Comparison of ENCODE assay signal across 8 mouse cellular contexts in genomic region chr12:12995061-12995973, GRCm38 (mm10). TPM values are rescaled to one million over a fixed set of nuclear protein-coding genes. Genes with fewer than 3 reads are reported as not detected.
DNase-seq lines count a peak whose midpoint lies in the region; ATAC-seq and TF ChIP-seq lines count a peak whose summit lies in the region.

No protein-coding gene starts in this region.

- H3K27ac ChIP-seq in midbrain, embryonic 10.5 days (replicated peaks) = peak overlapping the region; percentile 64
- no peak overlapping the region for H3K27ac ChIP-seq in midbrain, postnatal 0 days (ENCODE audit: low read depth, low read length)
- H3K27ac ChIP-seq in heart, embryonic 14.5 days (replicated peaks in 1 of 2; ENCODE audit: control insufficient read depth in 1 of 2, insufficient read depth in 1 of 2, low read depth in 2 of 2, low read length in 2 of 2) = no peak overlapping the region
- no peak overlapping the region for H3K27ac ChIP-seq in kidney, embryonic 16.5 days (ENCODE audit: low read length)
- H3K27ac ChIP-seq in lung, embryonic 16.5 days (ENCODE audit: low read length) = no peak overlapping the region

- no peaks in the 10 kb centered on the region for H3K36me3 ChIP-seq in midbrain, embryonic 10.5 days
- no peaks in the 10 kb centered on the region for H3K36me3 ChIP-seq in midbrain, postnatal 0 days (ENCODE audit: insufficient read depth, low read length)
- no peaks in the 10 kb centered on the region for H3K36me3 ChIP-seq in heart, embryonic 14.5 days (ENCODE audit: control insufficient read depth, insufficient read depth, low read length)
- H3K36me3 ChIP-seq in kidney, embryonic 16.5 days (ENCODE audit: insufficient read depth, low read length) = no peaks in the 10 kb centered on the region
- no peaks in the 10 kb centered on the region for H3K36me3 ChIP-seq in lung, embryonic 16.5 days (ENCODE audit: control insufficient read depth, insufficient read depth, low read length)

- peak; percentile 41 for DNase-seq in midbrain, embryonic 10.5 days (ENCODE audit: low spot score)
- DNase-seq in midbrain, postnatal 0 days (ENCODE audit: low spot score) = no peak
- DNase-seq in layer of hippocampus, postnatal 10 days (ENCODE audit: low spot score in 2 of 2) = no peak
- no peak for DNase-seq in layer of hippocampus, postnatal 14 days (ENCODE audit: low spot score in 2 of 2)
- DNase-seq in layer of hippocampus, adult 11-12 months (ENCODE audit: low spot score) = no peak

- H3K9ac ChIP-seq in midbrain, postnatal 0 days (replicated peaks; ENCODE audit: low read length, poor library complexity, severe bottlenecking) = no peak overlapping the region
- H3K9ac ChIP-seq in heart, embryonic 14.5 days (ENCODE audit: low read length) = no peak overlapping the region
- H3K9ac ChIP-seq in kidney, embryonic 16.5 days (replicated peaks; ENCODE audit: low read length) = no peak overlapping the region
- H3K9ac ChIP-seq in lung, embryonic 16.5 days (ENCODE audit: low read length) = no peak overlapping the region

- H3K4me2 ChIP-seq in midbrain, postnatal 0 days (ENCODE audit: low read depth, low read length, poor library complexity, severe bottlenecking) = no peak overlapping the region
- no peak overlapping the region for H3K4me2 ChIP-seq in heart, embryonic 14.5 days (ENCODE audit: low read length)
- H3K4me2 ChIP-seq in kidney, embryonic 16.5 days (replicated peaks; ENCODE audit: low read depth, low read length) = no peak overlapping the region
- H3K4me2 ChIP-seq in lung, embryonic 16.5 days (ENCODE audit: low read depth, low read length) = 0 out of 2 replicates have a peak overlapping the region, but pooled peaks have one; percentile 15

- peaks cover 36% of the 10 kb centered on the region for H3K4me1 ChIP-seq in midbrain, embryonic 10.5 days
- no peaks in the 10 kb centered on the region for H3K4me1 ChIP-seq in midbrain, postnatal 0 days (ENCODE audit: insufficient read depth, low read length)
- H3K4me1 ChIP-seq in heart, embryonic 14.5 days (ENCODE audit: control insufficient read depth in 2 of 2, insufficient read depth in 2 of 2, low read length in 2 of 2) = peaks cover 20 to 31% of the 10 kb centered on the region in 2 experiments
- H3K4me1 ChIP-seq in kidney, embryonic 16.5 days (ENCODE audit: insufficient read depth, low read length) = peaks cover 33% of the 10 kb centered on the region
- H3K4me1 ChIP-seq in lung, embryonic 16.5 days (replicated peaks; ENCODE audit: control insufficient read depth, insufficient read depth, low read length) = peaks cover 15% of the 10 kb centered on the region

- no peak overlapping the region for H3K4me3 ChIP-seq in midbrain, embryonic 10.5 days
- H3K4me3 ChIP-seq in midbrain, postnatal 0 days (ENCODE audit: low read depth, low read length) = no peak overlapping the region
- H3K4me3 ChIP-seq in heart, embryonic 14.5 days (ENCODE audit: control insufficient read depth in 1 of 2, insufficient read depth in 1 of 2, low read depth in 1 of 2, low read length in 2 of 2) = no peak overlapping the region
- H3K4me3 ChIP-seq in kidney, embryonic 16.5 days (ENCODE audit: low read length) = no peak overlapping the region
- H3K4me3 ChIP-seq in lung, embryonic 16.5 days (ENCODE audit: low read length) = no peak overlapping the region

- ATAC-seq in midbrain, postnatal 0 days (ENCODE audit: low FRiP score) = no peak
- peak; percentile 59; the same call in 1 of the 2 replicates for ATAC-seq in heart, embryonic 14.5 days (ENCODE audit: insufficient number of reproducible peaks, insufficient read depth, low FRiP score, low read depth)
- peak; percentile 83 for ATAC-seq in kidney, embryonic 16.5 days (ENCODE audit: low FRiP score, low TSS enrichment)
- peak; percentile 94 for ATAC-seq in lung, embryonic 16.5 days (ENCODE audit: low read depth)

- WGBS in midbrain, embryonic 10.5 days = 65% methylated on average over 21 of the region's 21 CpGs
- WGBS in midbrain, postnatal 0 days = 54% methylated on average over 21 of the region's 21 CpGs
- 32% methylated on average over 21 of the region's 21 CpGs for WGBS in heart, embryonic 14.5 days
- 44% methylated on average over 21 of the region's 21 CpGs for WGBS in kidney, embryonic 16.5 days
- WGBS in lung, embryonic 16.5 days = 28% methylated on average over 21 of the region's 21 CpGs

- H3K27me3 ChIP-seq in midbrain, embryonic 10.5 days (ENCODE audit: low read depth, poor library complexity, severe bottlenecking) = no peaks in the 10 kb centered on the region
- H3K27me3 ChIP-seq in midbrain, postnatal 0 days (ENCODE audit: insufficient read depth, low read length) = no peaks in the 10 kb centered on the region
- H3K27me3 ChIP-seq in heart, embryonic 14.5 days (ENCODE audit: control insufficient read depth, insufficient read depth, low read length) = no peaks in the 10 kb centered on the region
- H3K27me3 ChIP-seq in kidney, embryonic 16.5 days (ENCODE audit: insufficient read depth, low read length) = no peaks in the 10 kb centered on the region
- no peaks in the 10 kb centered on the region for H3K27me3 ChIP-seq in lung, embryonic 16.5 days (ENCODE audit: control insufficient read depth, insufficient read depth, low read depth, low read length)

- H3K9me3 ChIP-seq in midbrain, embryonic 10.5 days (replicated peaks) = no peaks in the 10 kb centered on the region
- no peaks in the 10 kb centered on the region for H3K9me3 ChIP-seq in midbrain, postnatal 0 days (ENCODE audit: low read length)
- H3K9me3 ChIP-seq in heart, embryonic 14.5 days (ENCODE audit: control insufficient read depth, low read length) = no peaks in the 10 kb centered on the region
- no peaks in the 10 kb centered on the region for H3K9me3 ChIP-seq in kidney, embryonic 16.5 days (ENCODE audit: low read length)
- H3K9me3 ChIP-seq in lung, embryonic 16.5 days (ENCODE audit: control insufficient read depth, low read length) = no peaks in the 10 kb centered on the region

- TF ChIP-seq CTCF in midbrain, postnatal 0 days (IDR thresholded peaks at IDR 0.05) = no peak

RNA-seq across cellular contexts. Expression of gene Mycn, which starts 53.6 kb away (rescaled TPM):
- 119 and 141 TPM in 2 replicates for polyA plus RNA-seq in midbrain, embryonic 10.5 days (2016; fragmentation: Nextera tagmentation; extraction: Ambion mirVana)
- 34.9 and 45.1 TPM in 2 replicates for total RNA-seq in midbrain, postnatal 0 days (2014; rRNA removed)
- polyA plus RNA-seq in midbrain, postnatal 0 days (2015; fragmentation: Nextera tagmentation; extraction: Ambion mirVana) = 24.8 and 25.4 TPM in 2 replicates
- polyA plus RNA-seq in heart, embryonic 14.5 days (2014; fragmentation: Nextera tagmentation; extraction: Ambion mirVana) = 36.1 and 38.2 TPM in 2 replicates
- polyA plus RNA-seq in kidney, embryonic 16.5 days (2015; fragmentation: Nextera tagmentation; extraction: Ambion mirVana) = 74.8 and 77.9 TPM in 2 replicates
- polyA plus RNA-seq in lung, embryonic 16.5 days (2015; fragmentation: Nextera tagmentation; extraction: Ambion mirVana) = 31.2 and 37.2 TPM in 2 replicates
- total RNA-seq in layer of hippocampus, postnatal 10 days (2021) = 10 to 100 TPM; 29.9 to 31.2 TPM
- total RNA-seq in layer of hippocampus, postnatal 14 days (2021) = 10 to 100 TPM; 19.1 to 21.3 TPM
